Mouse (Mus musculus) gastrocnemius, postnatal 10 days (tissue): ENCODE data around the gene Bptf. TPM values are rescaled to one million over a fixed set of nuclear protein-coding genes. Genes with fewer than 3 reads are reported as not detected.
"Not testable (repeated sequence)": the region's sequence is repeated elsewhere in the genome, so short reads cannot be mapped to it uniquely, and the experiment has no call there.

Source experiments
- DNase-seq: peaks from one replicate; pipeline ENCODE4 v3.0.0; 2021; ENCODE audit warnings: mixed read lengths
- total RNA-seq, 2 experiments: library from RNA; stranded (reverse); gene quantifications; 2 replicates each; pipeline ENCODE4 v1.2.3; 2021

Gene Bptf
- total RNA-seq, 2 experiments from 2014 or later, result 25.5 to 35.1 TPM

GRCm38 (mm10) chr11:107117789-107118188 is 14.1 kb downstream of the Bptf start:
- no peak for DNase-seq

GRCm38 (mm10) chr11:107113881-107114557 is 17.9 kb downstream of the Bptf start:
- no peak for DNase-seq

- DNase-seq, result no peak
These were observed 18.8 kb downstream of the Bptf start for GRCm38 (mm10) chr11:107113112-107113511.

GRCm38 (mm10) chr11:107109669-107110068 is 22.3 kb downstream of the Bptf start:
- no peak for DNase-seq

GRCm38 (mm10) chr11:107108892-107109291 is 23.0 kb downstream of the Bptf start:
- no peak for DNase-seq

- DNase-seq, result no peak
These were observed 24.2 kb downstream of the Bptf start for GRCm38 (mm10) chr11:107107725-107108078.

GRCm38 (mm10) chr11:107106978-107107724 is 24.8 kb downstream of the Bptf start:
- DNase-seq, result no peak

GRCm38 (mm10) chr11:107106461-107106860 is 25.5 kb downstream of the Bptf start:
- DNase-seq, result no peak

GRCm38 (mm10) chr11:107105227-107105626 is 26.7 kb downstream of the Bptf start:
- peak; percentile 76 for DNase-seq

- no peak for DNase-seq
These were observed 28.2 kb downstream of the Bptf start for GRCm38 (mm10) chr11:107103736-107104135.

- DNase-seq, result no peak
These were observed 28.7 kb downstream of the Bptf start for GRCm38 (mm10) chr11:107103224-107103589.

- no peak for DNase-seq
These were observed 29.3 kb downstream of the Bptf start for GRCm38 (mm10) chr11:107102465-107103223.

GRCm38 (mm10) chr11:107096973-107097372 is 35.0 kb downstream of the Bptf start:
- DNase-seq, result no peak

GRCm38 (mm10) chr11:107093871-107094270 is 38.1 kb downstream of the Bptf start:
- no peak for DNase-seq

GRCm38 (mm10) chr11:107092637-107093036 is 39.3 kb downstream of the Bptf start:
- DNase-seq, result no peak

- DNase-seq, result no peak
These were observed 46.1 kb downstream of the Bptf start for GRCm38 (mm10) chr11:107085866-107086265.

GRCm38 (mm10) chr11:107083480-107083879 is 48.4 kb downstream of the Bptf start:
- DNase-seq, result no peak

GRCm38 (mm10) chr11:107065216-107065785 is 66.6 kb downstream of the Bptf start:
- no peak for DNase-seq

GRCm38 (mm10) chr11:107064590-107064989 is 67.3 kb downstream of the Bptf start:
- no peak for DNase-seq

GRCm38 (mm10) chr11:107063067-107063466 is 68.9 kb downstream of the Bptf start:
- no peak for DNase-seq

- no peak for DNase-seq
These were observed 71.0 kb downstream of the Bptf start for GRCm38 (mm10) chr11:107060941-107061340.

GRCm38 (mm10) chr11:107059634-107060033 is 72.3 kb downstream of the Bptf start:
- DNase-seq, result not testable (repeated sequence)

GRCm38 (mm10) chr11:107057391-107057790 is 74.5 kb downstream of the Bptf start:
- no peak for DNase-seq
